Mouse (Mus musculus) limb, embryonic 10.5 days (tissue): ENCODE data around the gene Sqstm1. TPM values are rescaled to one million over a fixed set of nuclear protein-coding genes. Genes with fewer than 3 reads are reported as not detected.

Experiments
- DNase-seq: peaks from one replicate; pipeline ENCODE4 v3.0.0-alpha.2; 2017; ENCODE audit warnings: low spot score
- H3K27ac ChIP-seq: fragments of 300-500 bp; sonication (generic); 2 replicates; pipeline ENCODE4 v1.5.1; 2016; ENCODE audit warnings: mild to moderate bottlenecking
- H3K27me3 ChIP-seq: fragments of 300-500 bp; sonication (generic); 2 replicates; pipeline ENCODE4 v1.6.1; 2016; ENCODE audit warnings: low read depth, mild to moderate bottlenecking; ENCODE audit not compliant: poor library complexity, severe bottlenecking
- H3K36me3 ChIP-seq: fragments of 300-500 bp; sonication (generic); 2 replicates; pipeline ENCODE4 v1.6.1; 2016; ENCODE audit warnings: mild to moderate bottlenecking, moderate library complexity
- H3K4me1 ChIP-seq: fragments of 300-500 bp; sonication (generic); 2 replicates; pipeline ENCODE4 v1.6.1; 2016
- H3K4me3 ChIP-seq: fragments of 300-500 bp; sonication (generic); 2 replicates; pipeline ENCODE4 v1.5.1; 2016; ENCODE audit warnings: mild to moderate bottlenecking, moderate library complexity
- H3K9me3 ChIP-seq: fragments of 300-500 bp; sonication (generic); replicated peaks from 2 replicates; pipeline ENCODE4 v1.6.1; 2016; ENCODE audit warnings: mild to moderate bottlenecking
- WGBS: fragments of 180-500 bp; shearing (Covaris S2); methylation state at CpG from one replicate; pipeline ENCODE4 v1.1.7; 2016; 5-methylcytosine and 5-hydroxymethylcytosine counted together
- polyA plus RNA-seq: library from polyadenylated mRNA; unstranded; fragments of >200 nt; fragmentation: Nextera tagmentation; extraction: Ambion mirVana; gene quantifications from 2 replicates; pipeline ENCODE4 v1.2.1, GENCODE M21; 2016

Sqstm1 gene
- polyA plus RNA-seq, 1 experiment from 2014 or later = 137 TPM

- H3K27me3 ChIP-seq = no peaks in the 10 kb centered on the region
- DNase-seq = no peak
- H3K4me3 ChIP-seq = no peak overlapping the region
- H3K9me3 ChIP-seq = no peaks in the 10 kb centered on the region
- peaks cover 10% of the 10 kb centered on the region for H3K36me3 ChIP-seq
- H3K27ac ChIP-seq = no peak overlapping the region
- peaks cover 33% of the 10 kb centered on the region for H3K4me1 ChIP-seq
- WGBS = 76% methylated on average over 3 of the region's 3 CpGs
These were observed 1.6 kb upstream of the Sqstm1 start for GRCm38 (mm10) chr11:50212060-50212739.

DNA sequence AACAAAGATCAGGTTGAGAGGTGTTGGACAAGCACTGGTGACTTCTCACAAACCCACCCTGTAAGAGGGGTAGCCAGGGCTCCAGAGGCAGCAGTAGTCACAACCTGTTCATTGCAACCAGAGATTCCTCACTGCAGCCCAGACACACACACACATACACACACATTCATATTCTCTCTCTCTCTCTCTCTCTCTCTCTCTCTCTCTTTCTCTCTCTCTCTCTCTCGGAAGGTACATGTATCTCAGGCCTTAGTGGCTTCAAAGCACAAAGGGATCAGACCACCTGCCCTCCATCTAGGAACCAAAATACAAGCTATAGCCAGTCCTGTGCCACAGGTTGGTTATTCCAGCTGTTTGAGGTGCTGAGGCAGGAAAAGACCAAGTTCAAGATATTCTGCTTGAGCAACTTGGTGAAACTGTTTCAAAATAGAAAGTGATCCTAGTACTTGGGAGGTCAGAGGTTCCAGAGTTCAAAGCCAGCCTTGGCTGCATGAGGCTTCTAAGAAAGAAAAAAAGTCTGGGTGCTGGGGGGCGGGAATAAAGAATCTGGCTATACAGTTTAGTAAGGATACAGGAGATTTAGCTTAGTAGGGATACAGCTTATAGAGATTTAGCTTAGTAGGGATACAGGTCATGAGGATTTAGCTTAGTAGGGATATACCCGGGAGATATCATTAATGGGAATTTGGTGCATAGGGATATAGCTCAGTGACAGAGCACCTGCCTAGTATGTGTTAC, 864 bp upstream of the Sqstm1 start:
- no peaks in the 10 kb centered on the region for H3K9me3 ChIP-seq
- peak overlapping the region; percentile 87 for H3K4me3 ChIP-seq
- no peaks in the 10 kb centered on the region for H3K27me3 ChIP-seq
- WGBS = 90% methylated on average over 3 of the region's 3 CpGs
- peaks cover 27% of the 10 kb centered on the region for H3K4me1 ChIP-seq
- H3K27ac ChIP-seq = peak overlapping the region; percentile 94; the same call in 1 of the 2 replicates
- H3K36me3 ChIP-seq = peaks cover 17% of the 10 kb centered on the region
- DNase-seq = no peak

DNA sequence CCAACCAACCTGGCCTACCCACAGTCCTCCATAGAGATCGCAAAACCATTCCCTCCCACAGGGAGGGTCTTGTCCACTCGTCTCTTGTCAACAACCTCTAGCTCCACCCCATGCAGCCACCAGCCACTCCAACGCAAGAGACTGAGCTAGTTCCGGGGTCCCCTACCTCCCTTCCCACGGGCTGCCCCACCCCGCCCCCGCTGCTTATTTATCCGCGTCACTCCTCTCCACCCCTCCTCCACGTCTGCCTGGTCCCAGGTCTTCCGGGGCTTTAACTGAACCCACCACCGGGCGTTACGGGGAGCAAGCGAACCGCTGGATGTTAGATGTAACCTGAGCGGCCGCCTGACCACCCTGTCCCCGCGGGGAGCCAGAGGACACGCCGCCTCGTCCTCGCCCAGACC, 524 bp downstream of the Sqstm1 start:
- WGBS = 1% methylated on average over 24 of the region's 24 CpGs
- Histone ChIP-seq H3K4me1 (peaks cover 13% of the 10 kb centered on the region), H3K4me3 (peak overlapping the region; percentile 87), H3K36me3 (peaks cover 31% of the 10 kb centered on the region), H3K27me3 (no peaks in the 10 kb centered on the region), H3K9me3 (no peaks in the 10 kb centered on the region), H3K27ac (peak overlapping the region; percentile 94)
- DNase-seq = no peak

- WGBS = 95% methylated on average over 5 of the region's 5 CpGs
- peaks cover 51% of the 10 kb centered on the region for H3K36me3 ChIP-seq
These were observed 2.6 kb downstream of the Sqstm1 start for GRCm38 (mm10) chr11:50208039-50208438.

DNA sequence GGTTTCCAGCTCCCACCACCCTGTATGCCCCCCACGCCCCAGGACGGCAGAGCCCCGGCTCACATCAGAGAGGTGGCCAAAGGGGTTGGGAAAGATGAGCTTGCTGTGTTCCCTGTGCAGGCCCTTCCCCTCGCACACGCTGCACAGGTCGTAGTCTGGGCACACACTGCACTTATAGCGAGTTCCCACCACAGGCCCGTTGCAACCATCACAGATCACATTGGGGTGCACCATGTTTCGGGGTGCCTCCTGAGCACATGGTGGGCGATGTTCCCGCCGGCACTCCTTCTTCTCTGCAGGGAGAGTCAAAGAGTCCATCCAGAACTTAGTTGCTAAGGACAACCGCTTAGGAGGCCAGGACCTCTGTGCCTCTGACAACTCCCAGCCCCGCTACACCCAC, 3.3 kb downstream of the Sqstm1 start:
- WGBS = 97% methylated on average over 14 of the region's 14 CpGs
- Histone ChIP-seq H3K27ac (no peak overlapping the region), H3K36me3 (peaks cover 58% of the 10 kb centered on the region), H3K4me1 (peaks cover 6% of the 10 kb centered on the region), H3K9me3 (no peaks in the 10 kb centered on the region), H3K4me3 (no peak overlapping the region), H3K27me3 (no peaks in the 10 kb centered on the region)
- DNase-seq = no peak

More at GRCm38 (mm10) chr11:50208039-50208438, 2.6 kb downstream of the Sqstm1 start:
- Histone ChIP-seq H3K4me1 (peaks cover 9% of the 10 kb centered on the region), H3K27ac (no peak overlapping the region), H3K9me3 (no peaks in the 10 kb centered on the region), H3K4me3 (no peak overlapping the region), H3K27me3 (no peaks in the 10 kb centered on the region)
- DNase-seq = no peak

GRCm38 (mm10) chr11:50206037-50206436, 4.6 kb downstream of the Sqstm1 start:
- WGBS = 85% methylated on average over 2 of the region's 2 CpGs
- H3K4me1 ChIP-seq = peaks cover 4% of the 10 kb centered on the region
- no peaks in the 10 kb centered on the region for H3K9me3 ChIP-seq
- no peak overlapping the region for H3K27ac ChIP-seq
- H3K4me3 ChIP-seq = no peak overlapping the region
- H3K36me3 ChIP-seq = peaks cover 71% of the 10 kb centered on the region
- no peak for DNase-seq
- H3K27me3 ChIP-seq = no peaks in the 10 kb centered on the region

GRCm38 (mm10) chr11:50205434-50205833, 5.2 kb downstream of the Sqstm1 start:
- Histone ChIP-seq H3K9me3 (no peaks in the 10 kb centered on the region), H3K4me3 (no peak overlapping the region), H3K4me1 (no peaks in the 10 kb centered on the region), H3K27ac (no peak overlapping the region), H3K27me3 (no peaks in the 10 kb centered on the region), H3K36me3 (peaks cover 77% of the 10 kb centered on the region)
- WGBS = 92% methylated on average over 3 of the region's 3 CpGs
- DNase-seq = no peak

DNA sequence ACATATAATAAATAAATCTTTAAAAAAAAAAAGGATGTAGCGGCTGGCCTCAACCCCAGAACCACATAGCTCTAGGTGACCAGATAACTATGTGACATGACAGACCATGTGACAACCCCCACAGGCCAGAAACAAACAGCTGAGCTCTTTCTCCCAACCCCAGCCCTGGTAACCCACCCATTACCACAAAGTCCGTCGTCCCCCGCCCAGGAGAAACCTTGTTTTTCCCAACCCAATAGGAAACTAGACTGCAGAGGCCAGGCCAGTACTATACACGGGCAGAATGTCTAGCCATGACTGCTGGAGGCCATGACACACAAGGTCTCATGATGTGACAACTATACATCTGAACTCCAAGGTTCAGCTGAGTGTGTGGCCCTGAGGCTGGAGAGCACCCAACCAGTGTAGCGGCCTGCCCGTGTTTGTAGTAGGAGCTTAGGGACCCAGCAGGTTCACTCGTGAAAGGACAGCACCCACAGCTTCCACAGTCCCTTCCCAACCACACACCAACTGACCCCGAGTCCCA, 7.3 kb downstream of the Sqstm1 start:
- no peaks in the 10 kb centered on the region for H3K9me3 ChIP-seq
- H3K27ac ChIP-seq = no peak overlapping the region
- H3K36me3 ChIP-seq = peaks cover 96% of the 10 kb centered on the region
- no peaks in the 10 kb centered on the region for H3K4me1 ChIP-seq
- H3K4me3 ChIP-seq = no peak overlapping the region
- no peaks in the 10 kb centered on the region for H3K27me3 ChIP-seq
- WGBS = 90% methylated on average over 9 of the region's 9 CpGs
- no peak for DNase-seq

DNA sequence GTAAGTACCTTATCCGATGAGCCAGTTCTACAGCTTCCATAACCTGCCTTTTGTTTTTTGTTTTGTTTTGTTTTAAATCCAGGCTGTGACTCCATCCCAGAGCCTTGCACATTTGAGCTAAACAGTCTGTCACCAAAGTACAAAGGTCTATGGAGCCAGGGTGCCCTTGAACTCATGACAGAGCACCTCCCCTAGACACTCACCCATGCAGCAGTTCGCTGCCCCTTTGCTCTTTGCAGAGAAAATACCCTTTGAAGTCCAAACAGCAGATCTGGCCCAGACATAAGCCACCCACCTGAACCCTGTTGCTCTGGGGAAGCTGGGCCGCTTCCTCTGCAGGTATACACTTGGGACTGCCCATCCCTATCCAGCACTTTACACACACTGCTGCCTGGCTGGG, 9.0 kb downstream of the Sqstm1 start:
- 93% methylated on average over 3 of the region's 3 CpGs for WGBS
- H3K36me3 ChIP-seq = peaks cover 97% of the 10 kb centered on the region
- DNase-seq = no peak
- H3K4me1 ChIP-seq = no peaks in the 10 kb centered on the region
- no peaks in the 10 kb centered on the region for H3K9me3 ChIP-seq
- H3K4me3 ChIP-seq = no peak overlapping the region
- no peak overlapping the region for H3K27ac ChIP-seq
- no peaks in the 10 kb centered on the region for H3K27me3 ChIP-seq

GRCm38 (mm10) chr11:50200613-50201012, 10.0 kb downstream of the Sqstm1 start:
- Histone ChIP-seq H3K27ac (no peak overlapping the region), H3K4me1 (no peaks in the 10 kb centered on the region), H3K4me3 (no peak overlapping the region), H3K27me3 (no peaks in the 10 kb centered on the region), H3K9me3 (no peaks in the 10 kb centered on the region), H3K36me3 (peaks cover 96% of the 10 kb centered on the region)
- DNase-seq = no peak
- 94% methylated on average over 8 of the region's 8 CpGs for WGBS

- peaks cover 96% of the 10 kb centered on the region for H3K36me3 ChIP-seq
- no peaks in the 10 kb centered on the region for H3K27me3 ChIP-seq
- 85% methylated on average over 2 of the region's 2 CpGs for whole genome bisulfite sequencing
- H3K4me1 ChIP-seq = no peaks in the 10 kb centered on the region
- no peak for DNase-seq
- no peaks in the 10 kb centered on the region for H3K9me3 ChIP-seq
- no peak overlapping the region for H3K4me3 ChIP-seq
- H3K27ac ChIP-seq = no peak overlapping the region
These were observed 11.7 kb downstream of the Sqstm1 start for GRCm38 (mm10) chr11:50198916-50199315.

- Histone ChIP-seq H3K9me3 (no peaks in the 10 kb centered on the region), H3K27ac (no peak overlapping the region), H3K4me3 (no peak overlapping the region), H3K4me1 (no peaks in the 10 kb centered on the region), H3K36me3 (peaks cover 94% of the 10 kb centered on the region), H3K27me3 (no peaks in the 10 kb centered on the region)
- WGBS = 93% methylated on average over 4 of the region's 5 CpGs
- DNase-seq = no peak
These were observed 12.3 kb downstream of the Sqstm1 start for GRCm38 (mm10) chr11:50198219-50198846.

DNA sequence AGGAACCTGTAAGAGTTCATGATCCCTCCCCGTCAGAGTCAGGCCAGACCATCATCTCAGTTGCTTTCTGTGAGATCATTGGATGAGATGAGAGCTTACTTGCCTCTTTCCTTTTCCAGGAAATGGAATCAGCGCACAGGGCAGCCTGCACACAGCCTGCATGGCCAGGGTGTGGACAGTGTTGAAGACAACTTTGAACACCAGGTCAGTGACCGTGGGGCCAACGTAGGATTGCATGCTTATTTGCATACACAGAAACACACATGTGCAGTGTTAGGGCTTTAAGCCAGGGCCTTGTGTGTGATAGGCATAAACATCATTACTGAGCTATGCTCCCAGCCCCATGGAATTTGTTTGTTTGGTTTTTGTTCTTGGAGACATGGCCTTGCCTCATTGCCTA, 13.1 kb downstream of the Sqstm1 start:
- no peak overlapping the region for H3K27ac ChIP-seq
- 93% methylated on average over 4 of the region's 4 CpGs for WGBS
- no peaks in the 10 kb centered on the region for H3K27me3 ChIP-seq
- no peaks in the 10 kb centered on the region for H3K9me3 ChIP-seq
- H3K36me3 ChIP-seq = peaks cover 86% of the 10 kb centered on the region
- no peak for DNase-seq
- no peak overlapping the region for H3K4me3 ChIP-seq
- H3K4me1 ChIP-seq = no peaks in the 10 kb centered on the region
